8 mouse cellular contexts compared by ENCODE assay signal in genomic region chr10:70368685-70369084, GRCm38 (mm10).
DNase-seq lines count a peak whose midpoint lies in the region; TF ChIP-seq lines count a peak whose summit lies in the region.

No protein-coding gene starts in this region.

- no peaks in the 10 kb centered on the region for H3K4me1 ChIP-seq in small intestine, adult 2 months (ENCODE audit: control insufficient read depth, insufficient read depth, insufficient read length, low read length)

- no peaks in the 10 kb centered on the region for H3K36me3 ChIP-seq in small intestine, adult 2 months (ENCODE audit: control insufficient read depth, insufficient read depth, low read length)

- H3K4me3 ChIP-seq in small intestine, adult 2 months (ENCODE audit: low read depth, low read length), result no peak overlapping the region

- 43% methylated on average over 7 of the region's 7 CpGs for WGBS in small intestine, adult 2 months

- DNase-seq in A20 (ENCODE audit: low read depth, low spot score), result peak; percentile 2
- peak; percentile 80 to 88 for DNase-seq in adrenal gland, adult (ENCODE audit: inconsistent age in 2 of 2, low spot score in 1 of 2)
- DNase-seq in embryo, embryonic 11.5 days (ENCODE audit: low read depth, low spot score), result peak; percentile 31
- DNase-seq in gastrocnemius, postnatal 4 days (ENCODE audit: low spot score in 2 of 2), result peak; percentile 21 to 63
- DNase-seq in layer of hippocampus, adult 8-10 months (ENCODE audit: low spot score in 2 of 2), result peak; percentile 58 to 74
- peak; percentile 61 to 70 for DNase-seq in lung, postnatal 4 days
- DNase-seq in spleen, postnatal 4 days (ENCODE audit: low spot score in 2 of 2), result no peak

- H3K27ac ChIP-seq in small intestine, adult 2 months (ENCODE audit: insufficient read depth, low read depth, low read length), result no peak overlapping the region

- TF ChIP-seq CTCF in small intestine, adult 2 months (IDR thresholded peaks at IDR 0.05; ENCODE audit: extremely low read depth, insufficient read length, insufficient replicate concordance, low read depth, low read length), result peak; percentile 37; the same call in 1 of the 2 replicates

- H3K27me3 ChIP-seq in small intestine, adult 2 months (ENCODE audit: control insufficient read depth, insufficient read depth, low read length), result no peaks in the 10 kb centered on the region

- TF ChIP-seq POLR2A in small intestine, adult 2 months (IDR thresholded peaks at IDR 0.05; ENCODE audit: low read depth, low read length), result no peak

Comparison
In these comparisons a context has a peak if more than half of its experiments do, and no peak if none do; other contexts are left out.
1. DNase-seq: peak in A20 (single experiment), adrenal gland, adult (2 of 2), embryo, embryonic 11.5 days (single experiment), gastrocnemius, postnatal 4 days (2 of 2), layer of hippocampus, adult 8-10 months (2 of 2) and lung, postnatal 4 days (2 of 2); none in spleen, postnatal 4 days (0 of 2).